Mouse (Mus musculus) heart, embryonic 14.5 days (tissue): ENCODE measurements at regions not wholly inside any gene's neighbourhood (a gene's known extent, or its start where the extent isn't known, plus 50 kb on each side); places are given as distances from the start of the nearest gene placed in this dataset.
A peak's percentile ranks its signal among the peaks of the same experiment; 100 is the strongest.

Experiments
- ATAC-seq: fragments of 200-750 bp; cut with Nextera tagmentation; 2 replicates; pipeline ENCODE4 v1.8.0; 2017; ENCODE audit warnings: low read depth, moderate TSS enrichment; ENCODE audit not compliant: insufficient number of reproducible peaks, insufficient read depth, low FRiP score
- H3K27ac ChIP-seq, 2 experiments: fragments of 200-500 bp in 1 of 2; fragments of 300-500 bp in 1 of 2; sonication (generic) in 1 of 2; replicated peaks in 1 of 2; 2 replicates each; pipeline ENCODE4 v1.5.1; 2012 to 2014; ENCODE audit warnings: low read depth in 2 of 2, low read length in 2 of 2, control low read depth in 1 of 2, mild to moderate bottlenecking in 1 of 2, mixed read lengths in 1 of 2; ENCODE audit not compliant: control insufficient read depth in 1 of 2, insufficient read depth in 1 of 2
- H3K27me3 ChIP-seq: fragments of 300-500 bp; sonication (generic); 2 replicates; pipeline ENCODE4 v1.6.1; 2014; ENCODE audit warnings: mild to moderate bottlenecking, low read length, control low read depth; ENCODE audit not compliant: control insufficient read depth, insufficient read depth
- H3K36me3 ChIP-seq: fragments of 300-500 bp; sonication (generic); 2 replicates; pipeline ENCODE4 v1.6.1; 2014; ENCODE audit warnings: mild to moderate bottlenecking, control low read depth, low read length, mixed read lengths; ENCODE audit not compliant: control insufficient read depth, insufficient read depth
- H3K4me1 ChIP-seq, 2 experiments: fragments of 200-500 bp in 1 of 2; fragments of 300-500 bp in 1 of 2; sonication (generic) in 1 of 2; 2 replicates each; pipeline ENCODE4 v1.6.1; 2012 to 2014; ENCODE audit warnings: low read length in 2 of 2, control low read depth in 1 of 2, mixed read lengths in 1 of 2; ENCODE audit not compliant: control insufficient read depth in 2 of 2, insufficient read depth in 2 of 2
- H3K4me2 ChIP-seq: fragments of 300-500 bp; sonication (generic); 2 replicates; pipeline ENCODE4 v1.6.1; 2014; ENCODE audit warnings: mild to moderate bottlenecking, low read length
- H3K4me3 ChIP-seq, 2 experiments: fragments of 200-500 bp in 1 of 2; fragments of 300-500 bp in 1 of 2; sonication (generic) in 1 of 2; 2 replicates each; pipeline ENCODE4 v1.5.1; 2012 to 2014; ENCODE audit warnings: low read length in 2 of 2, mild to moderate bottlenecking in 2 of 2, control low read depth in 1 of 2, low read depth in 1 of 2, moderate library complexity in 1 of 2; ENCODE audit not compliant: control insufficient read depth in 1 of 2, insufficient read depth in 1 of 2
- H3K9ac ChIP-seq: fragments of 300-500 bp; sonication (generic); 2 replicates; pipeline ENCODE4 v1.6.1; 2014; ENCODE audit warnings: mild to moderate bottlenecking, low read length
- H3K9me3 ChIP-seq: fragments of 300-500 bp; sonication (generic); 2 replicates; pipeline ENCODE4 v1.6.1; 2016; ENCODE audit warnings: low read length, control low read depth; ENCODE audit not compliant: control insufficient read depth
- whole genome bisulfite sequencing: fragments of 180-500 bp; shearing (Covaris S2); extraction: QIAGEN DNeasy Blood & Tissue Kit; methylation state at CpG from one replicate; pipeline ENCODE4 v1.1.7; 2014; 5-methylcytosine and 5-hydroxymethylcytosine counted together

DNA sequence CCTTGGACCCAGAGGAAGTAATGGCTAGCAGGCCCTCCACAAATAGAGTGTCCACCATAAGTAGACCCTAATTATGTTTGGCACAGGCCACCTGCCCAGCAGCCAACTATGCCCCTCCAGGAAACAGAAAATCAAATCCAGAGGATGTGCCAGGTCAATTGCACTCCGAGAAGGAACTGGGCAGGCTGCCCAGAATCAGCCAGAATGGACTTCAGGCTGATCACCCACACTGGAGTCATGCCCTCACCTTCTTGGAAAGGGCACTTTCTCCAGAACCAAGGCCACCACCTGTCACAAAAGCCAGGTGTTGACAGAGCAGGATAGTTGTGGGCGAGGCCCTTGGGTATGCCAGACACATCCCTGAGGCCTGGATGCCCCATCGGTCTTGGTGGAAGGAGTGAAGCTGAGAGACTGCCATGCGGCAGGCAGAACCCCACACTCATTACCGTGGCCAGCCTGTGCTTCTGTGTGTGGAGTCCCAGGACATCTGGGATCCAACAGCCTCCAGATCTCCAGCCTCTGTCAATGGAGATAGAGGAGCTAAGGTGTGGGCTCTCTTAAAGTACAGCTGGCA lies 87.0 kb upstream of the Mgme1 start:
- no peaks in the 10 kb centered on the region for H3K36me3 ChIP-seq
- H3K27ac ChIP-seq = peak overlapping the region in 1 of 2 experiments; percentile 43; a peak in 2 of 4 replicates
- no peak overlapping the region for H3K4me2 ChIP-seq
- peaks cover 8 to 10% of the 10 kb centered on the region in 2 experiments for H3K4me1 ChIP-seq
- 57% methylated on average over 5 of the region's 5 CpGs for WGBS
- ATAC-seq = 0 out of 2 replicates have a peak, but pooled peaks have one; percentile 26
- H3K9me3 ChIP-seq = no peaks in the 10 kb centered on the region
- no peak overlapping the region for H3K9ac ChIP-seq
- no peak overlapping the region for H3K4me3 ChIP-seq
- no peaks in the 10 kb centered on the region for H3K27me3 ChIP-seq

DNA sequence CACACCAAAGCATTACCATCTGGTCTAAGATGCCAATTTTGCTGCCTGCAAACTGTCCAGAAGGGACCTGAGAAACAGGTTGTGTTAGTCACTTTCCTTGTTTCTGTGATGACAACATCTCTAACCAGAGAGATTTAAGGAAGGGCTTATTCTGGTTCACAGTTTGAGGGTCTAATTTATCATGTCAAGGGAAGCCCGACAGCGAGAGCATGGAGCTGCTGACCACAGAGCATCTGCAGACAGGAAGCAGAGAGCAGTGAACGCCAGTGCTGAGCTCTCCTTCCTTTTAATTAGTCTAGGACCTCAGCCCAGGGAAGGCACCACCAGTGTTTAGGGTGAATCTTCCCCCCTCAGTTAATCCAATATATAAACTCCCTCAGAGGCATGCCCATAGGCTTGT lies 85.3 kb upstream of the Mgme1 start:
- WGBS = 75% methylated on average over 3 of the region's 3 CpGs
- no peak for ATAC-seq
- no peaks in the 10 kb centered on the region for H3K9me3 ChIP-seq

DNA sequence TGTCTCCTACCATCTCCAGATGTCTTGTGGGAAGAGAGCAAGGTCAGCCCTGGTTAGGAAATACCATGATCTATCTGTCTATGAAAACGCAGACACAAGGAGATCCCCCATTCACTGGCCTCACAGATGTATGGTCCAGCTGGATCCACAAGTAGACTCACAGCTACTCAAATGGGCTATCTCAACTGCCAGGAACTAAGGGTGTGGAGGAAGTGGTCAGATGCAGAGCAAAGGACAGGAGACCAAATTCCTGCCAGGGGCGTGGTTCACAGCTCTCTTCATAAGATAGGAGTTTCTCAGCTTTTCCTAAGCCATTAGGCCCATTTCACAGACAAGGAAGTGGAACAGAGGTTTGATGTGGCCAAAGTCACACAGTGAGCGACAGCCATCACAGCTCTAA lies 84.0 kb upstream of the Mgme1 start:
- no peak for ATAC-seq
- WGBS = 81% methylated on average over 3 of the region's 3 CpGs
- no peak overlapping the region for H3K9ac ChIP-seq
- H3K4me2 ChIP-seq = no peak overlapping the region
- peaks cover 10 to 15% of the 10 kb centered on the region in 2 experiments for H3K4me1 ChIP-seq
- no peaks in the 10 kb centered on the region for H3K9me3 ChIP-seq
- no peak overlapping the region for H3K4me3 ChIP-seq
- H3K27me3 ChIP-seq = no peaks in the 10 kb centered on the region
- H3K36me3 ChIP-seq = no peaks in the 10 kb centered on the region
- H3K27ac ChIP-seq = no peak overlapping the region

More for the DNA sequence above, 85.3 kb upstream of the Mgme1 start:
- Histone ChIP-seq H3K9ac (no peak overlapping the region), H3K4me1 (peaks cover 10 to 11% of the 10 kb centered on the region in 2 experiments), H3K36me3 (no peaks in the 10 kb centered on the region), H3K27me3 (no peaks in the 10 kb centered on the region), H3K27ac (no peak overlapping the region), H3K4me2 (no peak overlapping the region), H3K4me3 (no peak overlapping the region)

DNA sequence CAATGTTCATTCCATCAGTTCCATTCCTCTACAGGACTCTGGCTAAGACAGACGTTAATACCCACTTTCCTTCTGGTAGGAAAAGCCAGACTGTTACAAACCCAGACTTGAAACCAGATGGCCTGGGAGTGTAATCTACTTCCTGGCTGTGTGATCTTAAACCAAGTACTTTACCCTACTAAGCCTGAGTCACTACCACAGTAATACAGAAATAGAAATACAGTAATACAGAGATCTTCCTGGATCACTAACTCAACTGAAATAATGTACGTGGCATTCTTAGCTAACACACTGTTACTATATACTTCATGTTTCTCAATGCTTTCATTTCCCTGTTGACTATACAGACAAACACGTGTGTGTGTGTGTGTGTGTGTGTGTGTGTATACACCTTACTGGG lies 82.4 kb upstream of the Mgme1 start:
- H3K27ac ChIP-seq = no peak overlapping the region
- 55% methylated on average over 3 of the region's 3 CpGs for WGBS
- H3K4me2 ChIP-seq = no peak overlapping the region
- no peak for ATAC-seq
- peaks cover 11 to 17% of the 10 kb centered on the region in 2 experiments for H3K4me1 ChIP-seq
- no peak overlapping the region for H3K9ac ChIP-seq
- H3K4me3 ChIP-seq = no peak overlapping the region
- H3K27me3 ChIP-seq = no peaks in the 10 kb centered on the region
- no peaks in the 10 kb centered on the region for H3K9me3 ChIP-seq
- no peaks in the 10 kb centered on the region for H3K36me3 ChIP-seq

- H3K4me2 ChIP-seq = no peak overlapping the region
- H3K36me3 ChIP-seq = no peaks in the 10 kb centered on the region
- ATAC-seq = no peak
- WGBS = 56% methylated on average over 4 of the region's 4 CpGs
- no peaks in the 10 kb centered on the region for H3K27me3 ChIP-seq
- H3K9ac ChIP-seq = no peak overlapping the region
- peaks cover 9 to 13% of the 10 kb centered on the region in 2 experiments for H3K4me1 ChIP-seq
- no peaks in the 10 kb centered on the region for H3K9me3 ChIP-seq
- no peak overlapping the region for H3K27ac ChIP-seq
- H3K4me3 ChIP-seq = no peak overlapping the region
Measured at GRCm38 (mm10) chr2:144188485-144188884, 82.0 kb upstream of the Mgme1 start.

DNA sequence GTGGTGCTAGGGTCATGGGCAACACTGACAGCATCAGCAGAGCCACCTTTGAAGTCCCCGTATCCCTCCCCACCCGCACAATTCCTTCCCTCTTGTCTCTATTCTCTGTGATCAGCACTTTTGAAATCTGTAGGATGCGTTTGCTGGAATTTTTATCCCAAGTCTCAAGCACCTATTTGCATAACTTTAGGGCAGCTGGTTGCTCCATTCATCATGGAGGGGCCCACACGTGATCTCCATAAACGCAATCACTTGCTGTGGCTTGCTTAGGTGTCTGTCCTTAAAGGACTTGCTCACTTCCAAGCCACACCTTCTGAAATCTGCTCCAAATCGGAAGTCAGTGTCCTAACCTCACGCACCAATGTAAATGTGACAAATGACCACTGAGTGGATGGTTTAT lies 80.7 kb upstream of the Mgme1 start:
- H3K4me2 ChIP-seq = no peak overlapping the region
- H3K27ac ChIP-seq = no peak overlapping the region
- H3K9me3 ChIP-seq = no peaks in the 10 kb centered on the region
- H3K36me3 ChIP-seq = no peaks in the 10 kb centered on the region
- WGBS = 85% methylated on average over 7 of the region's 7 CpGs
- no peaks in the 10 kb centered on the region for H3K27me3 ChIP-seq
- H3K9ac ChIP-seq = no peak overlapping the region
- ATAC-seq = no peak
- H3K4me3 ChIP-seq = no peak overlapping the region
- peaks cover 6 to 12% of the 10 kb centered on the region in 2 experiments; a peak in 3 of 4 replicates for H3K4me1 ChIP-seq

- WGBS = 47% methylated on average over 9 of the region's 9 CpGs
- no peak overlapping the region for H3K9ac ChIP-seq
Measured at GRCm38 (mm10) chr2:144191018-144191417, 79.4 kb upstream of the Mgme1 start.

DNA sequence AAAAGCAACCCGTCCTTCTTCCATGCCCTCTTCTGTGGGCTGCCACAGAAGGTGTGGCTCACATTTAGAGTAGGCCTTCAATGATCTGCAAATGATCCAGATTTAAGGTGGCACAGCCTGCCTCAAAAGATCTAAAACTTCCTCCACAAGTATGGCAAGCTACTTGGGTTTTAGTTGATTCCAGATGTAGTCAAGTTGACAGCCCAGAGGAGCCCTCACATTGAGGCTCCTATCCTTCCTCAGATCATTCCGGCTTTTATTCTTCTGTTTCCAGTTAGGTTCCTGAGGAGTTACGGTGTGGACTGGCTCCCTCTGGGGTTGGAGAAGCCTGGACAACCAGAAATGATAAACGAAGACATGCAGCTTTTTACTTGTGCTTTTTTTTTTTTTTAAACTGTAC lies 78.8 kb upstream of the Mgme1 start:
- no peak overlapping the region for H3K27ac ChIP-seq
- H3K36me3 ChIP-seq = no peaks in the 10 kb centered on the region
- no peak for ATAC-seq
- H3K9me3 ChIP-seq = no peaks in the 10 kb centered on the region
- H3K4me3 ChIP-seq = no peak overlapping the region
- H3K9ac ChIP-seq = no peak overlapping the region
- H3K4me2 ChIP-seq = no peak overlapping the region
- no peaks in the 10 kb centered on the region for H3K27me3 ChIP-seq
- H3K4me1 ChIP-seq = peaks cover 6 to 12% of the 10 kb centered on the region in 2 experiments; a peak in 3 of 4 replicates
- WGBS = 77% methylated on average over 4 of the region's 4 CpGs

More at GRCm38 (mm10) chr2:144191018-144191417, 79.4 kb upstream of the Mgme1 start:
- Histone ChIP-seq H3K9me3 (no peaks in the 10 kb centered on the region), H3K4me1 (peaks cover 6 to 12% of the 10 kb centered on the region in 2 experiments; a peak in 3 of 4 replicates), H3K4me2 (no peak overlapping the region), H3K27ac (no peak overlapping the region), H3K27me3 (no peaks in the 10 kb centered on the region), H3K4me3 (no peak overlapping the region), H3K36me3 (no peaks in the 10 kb centered on the region)
- no peak for ATAC-seq
